Mouse (Mus musculus): ENCODE measurements around the gene Sec11a.
"Not testable (repeated sequence)": the region's sequence is repeated elsewhere in the genome, so short reads cannot be mapped to it uniquely, and the experiment has no call there.

Gene Sec11a

DNA sequence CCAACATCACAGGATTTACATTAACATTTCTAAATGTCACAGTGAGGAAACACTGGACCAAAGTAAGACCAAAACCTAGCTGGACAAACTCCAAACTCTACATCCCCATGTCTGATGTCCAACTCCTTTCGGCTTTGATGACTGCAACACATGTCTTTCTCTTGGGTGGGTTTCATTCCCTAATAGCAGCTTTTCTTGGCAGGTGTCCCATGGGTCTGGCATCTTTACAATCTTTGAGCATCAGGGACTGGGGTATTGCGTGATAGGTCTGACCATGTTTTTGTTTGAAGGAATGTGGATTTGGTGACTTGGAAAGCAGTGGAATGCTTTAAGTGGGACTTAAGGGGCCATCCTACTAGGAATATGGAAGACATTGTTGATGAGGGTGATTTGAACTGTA is 9.3 kb upstream of the Sec11a start:
- no peak for DNase-seq (ENCODE audit: low spot score)

DNA sequence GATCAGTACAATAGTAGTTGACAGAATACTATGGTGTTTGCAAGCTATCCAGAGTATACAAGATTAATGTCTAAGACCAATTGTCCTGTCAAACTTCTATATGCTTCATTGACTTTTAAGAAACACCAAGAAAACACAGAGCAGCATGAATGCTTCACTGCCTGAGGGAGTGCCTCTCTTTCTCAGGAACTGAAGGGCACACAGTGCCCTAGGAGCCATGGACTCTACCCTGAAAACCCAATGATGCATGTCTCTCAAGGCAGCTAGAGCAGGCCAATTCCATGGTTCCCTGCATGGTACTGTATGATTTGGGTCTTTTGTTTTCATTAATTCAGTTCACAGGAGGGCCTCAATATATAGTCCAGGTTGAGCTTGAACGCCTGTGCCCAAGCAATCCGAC is 6.7 kb upstream of the Sec11a start:
- DNase-seq (ENCODE audit: low spot score) = no peak

DNA sequence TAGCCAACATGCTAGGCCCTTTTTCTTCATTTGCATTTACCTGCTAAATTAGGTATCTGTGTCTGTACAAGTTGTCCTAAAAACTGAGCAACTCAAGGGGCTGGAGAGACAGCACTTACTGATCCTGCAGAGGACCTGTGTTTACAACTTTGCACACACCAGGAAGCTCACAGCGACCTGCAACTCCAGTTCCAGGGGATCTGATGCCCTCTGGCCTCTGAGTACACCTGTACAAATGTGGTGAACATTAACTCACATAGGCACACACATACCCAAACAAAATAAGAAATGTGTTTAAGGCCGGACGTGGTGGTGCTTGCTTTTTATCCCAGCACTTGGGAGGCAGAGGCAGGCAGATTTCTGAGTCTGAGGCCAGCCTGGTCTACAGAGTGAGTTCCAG is 4.6 kb upstream of the Sec11a start:
- DNase-seq (ENCODE audit: low spot score) = no peak

DNA sequence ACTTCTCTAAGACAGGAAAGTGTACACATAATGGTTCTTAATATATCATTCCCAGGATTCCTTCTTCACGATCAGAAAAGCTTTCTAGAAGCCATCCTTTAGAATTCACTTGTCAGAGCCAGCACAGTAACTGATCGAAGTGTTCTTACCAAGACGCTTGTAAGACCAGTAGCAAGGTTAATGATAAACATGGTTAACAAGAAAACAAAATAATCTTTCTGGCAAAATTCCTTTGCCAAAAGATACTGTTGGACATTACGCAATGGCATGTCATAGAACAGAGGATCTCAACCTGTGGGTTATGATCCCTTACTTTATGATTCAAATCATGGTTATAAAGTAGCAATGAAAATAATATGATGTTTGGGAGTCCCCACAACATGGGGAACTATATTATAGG is 3.9 kb upstream of the Sec11a start:
- DNase-seq (ENCODE audit: low spot score) = no peak

DNA sequence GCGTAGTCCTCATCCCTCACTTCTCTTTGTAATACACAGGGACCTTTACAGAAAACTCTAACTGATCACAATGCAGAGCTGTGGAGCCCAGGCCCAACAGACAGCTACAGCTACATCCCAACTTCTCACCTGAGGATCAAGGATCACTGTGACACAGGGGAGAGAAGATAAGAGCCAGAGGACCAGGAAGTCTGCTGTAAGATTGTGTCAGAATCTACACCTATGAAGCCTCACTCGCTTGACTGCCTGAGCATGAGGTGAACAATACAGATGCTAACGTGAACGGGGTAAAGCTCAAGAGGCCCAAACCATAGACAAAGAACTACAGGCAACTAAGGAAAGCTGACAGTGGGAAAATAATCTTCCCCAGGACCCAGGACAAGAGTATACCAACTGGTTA is 7.8 kb downstream of the Sec11a start:
- no peak for DNase-seq (ENCODE audit: low spot score)

DNA sequence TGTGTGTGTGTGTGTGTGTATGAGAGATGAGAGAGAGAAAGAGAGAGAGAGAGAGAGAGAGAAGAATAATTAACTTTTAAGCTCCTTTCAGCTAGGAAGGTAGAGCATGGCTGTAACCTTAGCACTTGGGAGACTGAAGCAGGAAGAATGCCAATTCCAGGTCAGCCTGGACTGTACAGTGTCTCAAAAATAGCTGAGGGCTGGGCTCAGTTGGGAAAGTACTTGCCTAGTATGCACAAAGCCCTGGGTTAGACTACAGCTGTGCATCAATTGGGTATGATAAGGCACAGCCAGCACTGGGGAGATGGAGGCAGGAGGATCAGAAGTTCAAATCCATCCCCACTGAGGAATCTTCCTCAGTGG is 10.3 kb downstream of the Sec11a start:
- DNase-seq (ENCODE audit: low spot score) = not testable (repeated sequence)

DNA sequence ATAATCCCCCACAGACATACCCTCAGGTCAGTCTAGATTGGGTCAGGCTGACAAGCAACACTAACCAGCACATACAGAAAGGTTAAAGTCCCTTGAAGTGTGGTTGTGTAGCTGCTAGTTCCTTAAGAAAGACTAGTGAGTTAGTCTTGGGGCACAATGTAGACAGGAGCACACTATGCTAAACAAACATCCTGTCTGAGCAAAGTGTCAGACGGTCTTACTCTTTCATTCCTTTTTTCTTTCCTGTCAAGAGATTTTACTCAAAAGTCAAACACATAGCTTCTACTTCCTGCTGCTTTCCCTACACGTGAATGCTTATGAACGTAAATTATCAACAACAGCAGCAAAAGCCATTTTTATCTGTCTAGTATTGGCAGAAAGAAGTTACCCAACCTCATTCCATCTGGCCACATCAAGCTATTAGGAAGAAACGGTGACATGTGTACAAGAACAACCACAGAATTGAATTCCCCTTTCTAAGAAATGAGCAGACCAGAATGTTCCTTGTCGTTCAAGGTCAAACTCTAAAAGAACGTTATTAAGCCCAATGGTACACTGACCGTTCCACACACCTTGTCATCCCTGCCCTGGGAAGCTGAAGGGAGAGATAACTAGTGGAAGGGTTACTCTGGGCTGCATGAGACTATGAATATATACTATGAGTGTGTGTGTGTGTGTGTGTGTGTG is 10.8 kb downstream of the Sec11a start:
- DNase-seq (ENCODE audit: low spot score) = not testable (repeated sequence)

DNA sequence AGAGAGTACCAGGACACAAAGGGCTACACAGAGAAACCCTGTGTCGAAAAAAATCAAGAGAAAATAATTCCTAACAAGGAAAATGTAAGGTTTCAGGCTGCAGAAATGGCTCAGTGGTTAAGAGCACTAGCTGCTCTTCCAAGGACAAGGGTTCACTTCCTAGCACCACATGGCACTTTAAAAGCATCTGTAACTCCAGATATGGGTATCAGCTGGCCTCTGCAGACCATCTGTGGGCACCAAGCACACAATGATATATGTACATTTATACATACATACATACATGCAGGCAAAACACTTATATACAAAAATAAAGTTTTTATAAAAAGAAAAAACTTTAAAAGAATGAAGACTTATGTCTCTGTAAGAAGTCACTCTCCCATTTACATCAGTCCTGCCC is 11.7 kb downstream of the Sec11a start:
- DNase-seq (ENCODE audit: low spot score) = no peak

DNA sequence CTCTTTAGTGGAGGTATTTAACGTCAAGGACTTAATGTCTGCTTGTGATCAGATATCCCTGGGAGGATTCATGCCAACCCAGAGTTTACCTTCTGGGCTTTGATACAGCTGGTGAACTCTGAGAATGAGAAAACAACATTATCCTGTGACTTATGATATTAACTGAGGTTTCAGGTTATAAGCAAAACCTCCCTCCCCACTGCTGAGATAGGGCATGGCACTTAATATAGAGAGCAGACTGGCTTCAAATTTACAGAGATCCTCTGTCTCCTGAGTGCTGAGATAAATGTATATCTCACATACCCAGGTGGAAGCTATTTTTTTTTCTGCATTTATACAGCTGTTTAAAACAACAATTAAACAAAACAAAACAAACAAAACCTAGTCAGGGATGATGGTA is 14.8 kb downstream of the Sec11a start:
- no peak for DNase-seq (ENCODE audit: low spot score)

DNA sequence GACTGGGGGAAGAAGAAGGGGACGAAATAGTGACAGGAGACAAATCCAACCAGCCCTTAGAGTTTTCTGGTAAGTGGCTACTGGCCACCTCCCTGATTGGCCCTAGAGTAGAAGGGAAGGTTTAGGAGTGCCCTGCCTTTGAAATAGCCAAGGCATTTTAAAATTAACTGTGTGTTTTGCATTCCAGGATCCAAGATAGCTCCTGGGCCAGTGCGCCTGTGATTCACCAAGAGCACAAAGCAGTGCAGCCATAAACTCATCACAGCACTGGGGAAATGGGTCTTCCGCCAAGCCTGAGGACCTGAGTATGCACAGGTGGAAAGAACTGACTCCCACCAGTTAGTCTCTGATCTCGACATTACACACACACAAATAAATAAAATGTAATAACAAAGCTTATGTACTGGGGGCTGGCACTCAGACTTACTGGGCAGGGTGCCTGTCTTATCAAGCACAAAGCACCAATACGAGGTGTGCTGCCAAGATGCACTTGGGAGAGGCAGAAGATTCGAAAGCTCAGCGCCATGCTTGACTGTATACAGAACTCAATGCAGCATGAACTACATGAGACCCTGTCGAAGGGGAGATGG is 15.9 kb downstream of the Sec11a start:
- DNase-seq (ENCODE audit: low spot score) = no peak

DNA sequence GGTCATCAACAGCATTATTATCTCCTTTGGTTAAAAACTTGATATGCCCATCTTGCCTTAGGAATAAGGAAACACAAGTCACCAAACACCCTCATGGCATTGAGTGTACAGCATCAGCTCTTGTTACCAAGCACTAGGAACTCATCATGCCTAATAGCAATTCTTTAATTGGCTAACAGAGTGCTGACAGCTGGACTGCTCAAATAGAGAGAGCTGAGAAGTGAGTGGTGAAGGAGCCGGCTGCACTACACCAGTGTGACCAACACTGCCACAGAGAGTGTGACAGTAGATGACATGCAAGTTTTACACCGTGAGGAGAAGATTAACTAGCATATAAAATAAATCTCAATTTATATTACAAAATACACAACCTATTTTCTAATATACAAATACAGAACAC is 24.4 kb downstream of the Sec11a start:
- DNase-seq (ENCODE audit: low spot score) = no peak

DNA sequence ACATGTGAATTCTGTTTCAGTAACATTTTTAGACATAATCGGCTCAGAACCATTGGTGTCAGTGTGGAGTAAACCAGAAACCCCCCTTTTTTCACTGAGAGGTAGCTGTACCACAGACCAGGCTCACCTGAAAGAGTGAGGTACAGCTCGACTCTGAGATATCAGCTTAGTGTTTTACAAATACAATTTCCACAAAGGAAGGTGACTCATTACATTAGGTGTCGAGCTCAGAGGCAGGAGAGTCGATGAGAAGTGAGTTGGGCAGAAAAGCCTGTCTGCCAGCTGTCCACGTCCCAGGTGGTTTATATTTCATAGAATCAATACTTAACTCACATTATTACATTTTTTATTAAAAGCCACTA is 28.0 kb downstream of the Sec11a start:
- DNase-seq (ENCODE audit: low spot score) = no peak

DNA sequence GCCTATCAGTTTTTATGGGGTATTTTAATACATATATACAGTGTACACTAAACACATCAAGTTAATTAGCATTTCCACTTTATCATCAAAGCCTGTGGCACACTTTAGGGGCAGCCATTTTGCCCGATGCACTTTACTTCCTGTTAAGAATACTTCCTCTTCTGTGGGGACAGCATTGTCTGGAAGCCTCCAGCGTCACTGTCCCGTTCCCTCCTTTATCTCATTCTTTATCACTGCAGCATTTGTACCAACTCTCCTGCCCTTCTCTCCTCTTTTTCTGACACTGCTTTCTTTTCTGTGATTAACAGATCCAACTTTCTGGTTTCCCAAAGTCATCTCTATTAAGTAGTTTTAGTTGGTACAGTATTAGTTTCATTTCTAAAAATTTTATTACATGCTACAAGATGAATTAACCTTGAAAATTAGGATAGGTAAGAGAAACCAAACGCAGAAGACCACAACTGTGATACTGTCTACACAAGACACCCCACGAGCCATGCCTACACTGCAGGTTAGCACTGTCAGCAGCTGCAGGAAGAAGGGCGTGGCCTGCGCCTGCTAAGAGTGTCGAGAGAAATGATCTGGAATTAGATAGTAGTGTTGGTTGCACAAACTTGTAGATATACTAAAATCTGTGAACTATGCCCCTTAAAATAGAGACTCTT is 28.5 kb downstream of the Sec11a start:
- DNase-seq (ENCODE audit: low spot score) = no peak

DNA sequence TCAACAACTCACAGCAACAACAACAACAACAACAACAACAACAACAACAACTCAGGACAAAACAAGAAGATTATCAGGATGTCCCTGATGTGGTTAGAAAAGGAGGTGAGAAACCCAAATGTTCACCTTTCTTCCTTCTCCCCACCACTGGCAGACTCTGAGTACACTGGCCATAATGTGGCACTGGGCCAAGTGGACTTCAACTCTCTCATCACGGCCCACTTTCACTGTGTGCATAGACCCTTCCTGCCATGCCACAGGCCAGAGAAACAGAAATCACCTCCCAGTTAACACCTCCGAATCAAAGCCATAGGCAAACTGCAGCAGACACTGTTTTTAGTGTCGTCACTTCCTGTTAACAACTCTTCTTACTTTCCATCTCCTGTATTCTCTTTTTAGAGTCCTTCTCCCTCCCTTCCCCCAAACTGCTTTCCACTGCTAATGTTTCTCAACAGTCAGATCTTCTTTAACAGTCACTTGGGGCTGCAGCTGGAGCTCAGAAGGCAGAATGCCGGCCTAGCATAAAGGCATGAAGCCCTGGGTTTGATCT is 29.6 kb downstream of the Sec11a start:
- DNase-seq (ENCODE audit: low spot score) = no peak

DNA sequence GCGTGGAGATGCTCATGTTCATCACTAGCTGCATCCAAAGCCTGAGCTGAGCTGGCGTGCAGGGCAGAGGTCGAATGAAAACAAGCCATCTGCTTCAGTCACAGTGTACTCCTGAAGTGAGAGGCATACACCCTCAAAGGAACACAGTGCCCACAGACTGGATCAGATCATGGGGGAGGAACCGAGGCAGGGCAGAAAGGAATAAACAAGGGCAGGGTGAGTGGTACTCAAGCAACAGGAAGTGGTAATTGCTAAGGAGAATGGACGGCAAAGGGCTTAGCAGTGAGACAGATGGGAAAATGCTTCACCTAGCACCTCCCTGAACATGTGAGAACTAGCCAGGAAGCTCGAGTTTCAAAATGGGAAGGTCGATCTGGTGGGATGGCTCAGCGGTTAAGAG is 35.1 kb downstream of the Sec11a start:
- DNase-seq (ENCODE audit: low spot score) = no peak

DNA sequence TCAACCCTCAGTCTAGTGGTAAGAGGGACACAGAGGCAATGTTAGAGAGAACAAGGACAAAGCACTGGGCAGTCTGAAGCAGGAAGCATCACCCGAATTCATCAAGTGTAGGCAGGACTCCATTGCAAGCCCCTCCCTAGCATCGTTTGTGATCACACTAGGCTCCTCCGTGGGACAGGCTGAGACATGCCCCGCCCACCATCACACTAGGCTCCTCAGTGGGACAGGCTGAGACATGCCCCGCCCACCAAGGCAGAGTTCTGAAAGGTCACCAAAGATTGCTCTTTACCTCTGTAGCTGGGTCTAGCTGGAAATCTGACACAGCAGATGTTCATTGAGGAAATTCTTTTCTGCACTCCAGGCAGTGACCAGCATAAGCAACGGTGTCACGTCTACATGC is 36.5 kb downstream of the Sec11a start:
- DNase-seq (ENCODE audit: low spot score) = no peak

DNA sequence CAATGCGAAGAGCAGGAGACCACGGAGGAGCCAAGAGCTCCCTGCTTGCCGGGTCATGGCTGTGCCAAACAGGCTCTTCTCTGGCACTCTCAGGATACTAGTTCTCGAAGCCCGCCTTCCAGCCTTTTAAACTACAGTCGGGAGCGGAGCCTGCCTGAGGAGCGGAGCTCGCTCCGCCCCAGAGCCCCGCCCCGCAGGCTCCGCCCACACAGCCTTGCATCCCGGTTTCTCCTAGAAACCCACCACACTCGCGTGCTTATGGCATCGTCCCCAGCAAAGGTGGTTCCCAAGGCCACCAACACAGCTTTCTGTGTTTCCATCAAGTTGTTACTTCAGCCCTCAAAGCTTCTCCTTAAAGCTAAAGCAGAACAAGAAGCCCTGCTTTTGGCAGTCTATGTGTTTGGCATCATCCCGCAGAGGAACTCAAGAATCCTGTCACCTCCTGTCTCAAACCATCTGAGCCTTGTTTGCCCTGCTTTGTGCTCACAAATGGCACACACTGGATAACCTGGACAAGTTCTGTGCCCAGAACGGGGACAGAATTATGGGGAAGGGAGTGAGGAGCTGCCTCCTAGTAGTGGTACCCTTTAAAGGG is 42.6 kb downstream of the Sec11a start, which contains the start of gene Nmb:
TSS of gene Nmb (minus strand) at position 156 of the 595 bp plus-strand sequence.
- peak; percentile 66 for DNase-seq (ENCODE audit: low spot score)

DNA sequence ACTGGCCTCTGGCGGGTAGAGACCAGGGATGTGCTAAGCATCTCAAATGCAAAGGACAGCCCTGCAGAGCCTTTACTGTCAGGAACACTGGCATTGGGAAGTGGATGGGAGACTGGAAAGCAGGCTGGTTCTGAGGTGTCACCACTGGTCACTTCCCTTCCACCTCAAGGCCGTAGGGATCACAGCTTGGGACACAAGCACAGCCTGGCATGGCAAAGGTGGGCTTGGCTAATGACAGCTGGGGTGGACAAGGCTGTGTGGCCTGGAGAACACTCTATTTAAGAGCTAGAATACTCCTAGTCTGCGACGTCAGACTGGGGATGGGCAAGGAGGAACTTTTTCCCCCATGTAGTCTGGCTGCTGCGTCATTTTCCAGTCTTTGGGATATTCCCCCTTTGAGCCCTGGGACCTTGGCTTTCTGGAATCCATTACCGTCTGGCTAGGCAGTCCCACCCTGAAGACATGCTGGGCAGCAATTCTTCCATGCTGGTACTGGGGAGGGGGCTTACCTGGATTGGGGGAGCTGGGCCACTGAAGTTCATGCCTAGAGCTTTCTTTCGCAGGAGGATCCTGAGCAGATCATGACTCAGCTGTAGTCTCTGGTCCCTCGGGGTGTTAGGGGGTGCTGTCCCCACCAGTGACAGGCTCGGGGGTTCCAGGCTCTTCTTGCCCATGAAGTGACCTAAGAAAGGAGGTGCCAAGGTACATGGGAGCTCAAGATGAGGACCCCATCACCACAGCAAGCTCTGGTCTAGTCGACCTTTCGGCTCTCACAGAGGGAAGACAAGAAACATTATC is 43.8 kb downstream of the Sec11a start:
- no peak for DNase-seq (ENCODE audit: low spot score)

DNA sequence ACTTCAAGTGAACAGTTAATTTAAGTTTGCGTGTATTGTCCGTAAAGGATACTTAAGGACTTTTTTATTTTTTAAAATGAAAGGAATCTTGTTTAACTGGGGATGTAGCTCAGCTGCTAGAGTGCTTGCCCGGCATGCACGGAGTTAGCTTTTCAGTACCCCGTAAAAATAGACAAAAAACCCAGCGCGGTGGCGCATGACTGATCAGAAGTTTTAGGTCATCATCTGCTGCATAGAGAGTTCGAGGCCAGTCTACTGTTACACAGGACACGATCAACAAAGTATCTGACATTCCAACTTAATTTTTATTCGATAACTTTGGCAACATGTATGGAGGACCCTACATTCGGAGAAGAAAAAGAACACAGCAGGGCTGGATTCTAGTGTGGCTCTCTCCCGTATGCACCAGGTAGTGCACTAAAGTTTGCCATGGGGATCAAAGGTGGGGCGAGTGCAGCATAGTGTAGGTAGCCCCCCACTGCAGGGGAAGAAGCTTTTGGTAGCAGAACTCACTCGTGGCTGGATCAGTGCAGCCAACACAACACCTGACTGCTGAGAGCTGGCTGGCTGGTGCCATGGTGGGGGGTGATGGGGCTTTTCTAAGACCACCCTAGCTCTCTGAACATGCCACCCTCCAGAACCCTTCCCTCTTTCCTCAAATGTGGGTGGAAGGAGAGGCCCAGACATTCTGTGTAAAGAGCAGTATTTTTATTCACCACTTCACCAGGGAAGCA is 45.9 kb downstream of the Sec11a start:
- DNase-seq (ENCODE audit: low spot score) = no peak

DNA sequence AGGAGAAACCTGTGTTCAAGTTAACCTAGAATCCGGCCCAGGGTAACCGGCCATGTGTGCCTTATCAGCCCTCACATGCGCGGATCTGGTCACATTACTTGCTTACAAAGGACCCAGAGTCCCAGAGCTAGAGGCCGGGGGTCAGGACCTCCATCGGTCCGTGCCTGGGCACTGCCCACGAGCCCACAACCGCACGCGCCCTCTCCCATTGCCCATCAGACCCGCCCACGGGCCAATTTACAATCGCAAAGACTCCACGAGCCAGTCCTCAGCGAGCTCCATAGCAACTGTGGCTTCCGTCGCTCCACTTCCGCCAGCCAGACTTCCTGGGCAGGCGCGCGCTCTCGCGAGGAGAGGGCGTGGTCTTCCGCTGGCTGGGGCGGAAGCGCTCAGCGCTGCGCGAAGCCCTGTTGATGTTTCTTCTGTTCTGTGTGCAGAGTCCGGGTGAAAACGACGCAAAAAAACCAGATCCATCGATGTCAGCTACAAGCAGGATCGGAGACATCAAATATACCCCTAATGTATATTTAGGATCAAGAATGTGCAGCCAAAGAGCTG is 46.6 kb downstream of the Sec11a start, which contains the start of gene Wdr73:
TSS of gene Wdr73 (minus strand) at position 326 of the 558 bp plus-strand sequence.
- DNase-seq (ENCODE audit: low spot score) = peak; percentile 88

DNA sequence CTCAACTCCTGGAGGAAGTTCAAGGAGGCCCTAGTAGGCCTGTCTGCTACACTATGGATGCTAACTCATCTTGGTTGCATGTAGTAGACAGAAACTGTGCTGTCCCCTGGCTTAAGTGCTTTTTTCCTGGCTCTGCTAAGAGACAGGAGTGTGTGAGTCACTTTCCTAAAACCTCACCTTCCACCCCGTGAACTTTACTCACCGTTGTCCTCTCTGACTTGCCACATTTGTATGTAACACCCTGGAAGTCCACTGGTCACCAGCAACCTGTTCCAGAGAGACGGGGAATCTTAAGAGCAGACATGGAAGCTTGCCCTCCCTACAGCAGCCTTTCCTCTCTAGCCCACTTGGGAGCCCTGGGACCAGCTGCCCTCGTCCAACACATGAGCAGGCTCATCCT is 49.9 kb downstream of the Sec11a start:
- no peak for DNase-seq (ENCODE audit: low spot score)
